Mouse (Mus musculus) CH12.LX (cell line): Measurements from ENCODE around the gene Reln. TPM values are rescaled to one million over a fixed set of nuclear protein-coding genes. Genes with fewer than 3 reads are reported as not detected.

ENCODE experiments used
- DNase-seq: peaks from one replicate; pipeline ENCODE4 v3.0.0-alpha.2; 2013; ENCODE audit errors: extremely low read depth
- H3K27ac ChIP-seq: 2 replicates; pipeline ENCODE4 v1.5.1; 2012; ENCODE audit warnings: low read depth, mild to moderate bottlenecking, control low read depth, moderate library complexity; ENCODE audit not compliant: insufficient read depth
- H3K27me3 ChIP-seq: replicated peaks from 2 replicates; pipeline ENCODE3; 2012; ENCODE audit warnings: inconsistent platforms
- H3K36me3 ChIP-seq, 2 experiments: replicated peaks in 1 of 2; 2 replicates each; pipeline versions ENCODE3 to v1.6.1; 2012; ENCODE audit warnings: inconsistent platforms in 1 of 2, low read length in 1 of 2, mild to moderate bottlenecking in 1 of 2, mixed read lengths in 1 of 2, moderate library complexity in 1 of 2; ENCODE audit not compliant: control insufficient read depth in 1 of 2, insufficient read depth in 1 of 2
- H3K4me1 ChIP-seq, 2 experiments: 2 replicates each; pipeline ENCODE4 v1.6.1; 2012; ENCODE audit warnings: inconsistent platforms in 1 of 2, moderate library complexity in 1 of 2; ENCODE audit not compliant: insufficient read depth in 2 of 2, control insufficient read depth in 1 of 2
- H3K4me2 ChIP-seq: 2 replicates; pipeline ENCODE4 v1.6.1; 2012; ENCODE audit warnings: low read depth, mild to moderate bottlenecking, control low read depth; ENCODE audit not compliant: poor library complexity, insufficient read depth, severe bottlenecking
- H3K4me3 ChIP-seq, 3 experiments: fragments of 150-350 bp in 1 of 3; sonication (generic) in 1 of 3; replicated peaks in 1 of 3; 2 replicates each; pipeline versions ENCODE3 to v1.5.1; 2011 to 2012; ENCODE audit warnings: low read depth in 2 of 3, low read length in 2 of 3, mild to moderate bottlenecking in 2 of 3, moderate library complexity in 2 of 3, control low read depth in 1 of 3, improper control_type of control experiment in 1 of 3, inconsistent platforms in 1 of 3, mixed read lengths in 1 of 3; ENCODE audit not compliant: poor library complexity in 1 of 3
- H3K79me2 ChIP-seq: replicated peaks from 2 replicates; pipeline ENCODE4 v1.6.1; 2012; ENCODE audit warnings: mild to moderate bottlenecking, moderate library complexity; ENCODE audit not compliant: control insufficient read depth, poor library complexity, insufficient read depth, severe bottlenecking; ENCODE audit errors: extremely low read depth
- H3K9ac ChIP-seq: 2 replicates; pipeline ENCODE4 v1.6.1; 2012; ENCODE audit warnings: low read depth, mild to moderate bottlenecking, control low read depth, moderate library complexity; ENCODE audit not compliant: insufficient read depth
- H3K9me3 ChIP-seq: replicated peaks from 2 replicates; pipeline ENCODE3; 2012; ENCODE audit warnings: low read length, inconsistent platforms, mixed read lengths
- BHLHE40 ChIP-seq: IDR thresholded peaks from 2 replicates; pipeline ENCODE4 v1.6.1; 2011; ENCODE audit warnings: mild to moderate bottlenecking, low read depth, low read length, improper control_type of control experiment
- CHD2 ChIP-seq: IDR thresholded peaks from 2 replicates; pipeline ENCODE4 v1.6.1; 2011; ENCODE audit warnings: low read length, improper control_type of control experiment
- CTCF ChIP-seq, 2 experiments: IDR thresholded peaks in 1 of 2; conservative IDR thresholded peaks in 1 of 2; 2 replicates each; pipeline ENCODE4 v1.5.1; 2011 to 2012; ENCODE audit warnings: low read depth in 2 of 2, low read length in 2 of 2, improper control_type of control experiment in 1 of 2, inconsistent platforms in 1 of 2, mild to moderate bottlenecking in 1 of 2, moderate library complexity in 1 of 2
- E2F4 ChIP-seq: IDR thresholded peaks from 2 replicates; pipeline ENCODE4 v1.6.1; 2011; ENCODE audit warnings: low read depth, low read length, improper control_type of control experiment; ENCODE audit not compliant: insufficient replicate concordance
- ETS1 ChIP-seq: conservative IDR thresholded peaks from 2 replicates; pipeline ENCODE4 v1.6.1; 2012; ENCODE audit warnings: low read depth, mild to moderate bottlenecking, inconsistent platforms, low read length, improper control_type of control experiment, moderate library complexity
- GABPA ChIP-seq: IDR thresholded peaks from 2 replicates; pipeline ENCODE4 v1.6.1; 2012; ENCODE audit warnings: low read depth, low read length, improper control_type of control experiment, inconsistent platforms; ENCODE audit not compliant: insufficient replicate concordance
- HCFC1 ChIP-seq: IDR thresholded peaks from 2 replicates; pipeline ENCODE4 v1.6.1; 2012; ENCODE audit warnings: low read depth, mild to moderate bottlenecking, inconsistent platforms, low read length, improper control_type of control experiment
- IRF4 ChIP-seq: IDR thresholded peaks from 2 replicates; pipeline ENCODE4 v1.6.1; 2014; ENCODE audit warnings: low read depth, mild to moderate bottlenecking, inconsistent platforms, low read length, improper control_type of control experiment
- JUN ChIP-seq: IDR thresholded peaks from 2 replicates; pipeline ENCODE4 v1.6.1; 2011; ENCODE audit warnings: low read depth, mild to moderate bottlenecking, low read length, improper control_type of control experiment, moderate library complexity; ENCODE audit not compliant: insufficient read depth
- JUND ChIP-seq: conservative IDR thresholded peaks from 2 replicates; pipeline ENCODE4 v1.6.1; 2011; ENCODE audit warnings: low read depth, low read length, improper control_type of control experiment
- KAT2A ChIP-seq: IDR thresholded peaks from 2 replicates; pipeline ENCODE4 v1.6.1; 2012; ENCODE audit warnings: low read length, improper control_type of control experiment, inconsistent platforms; ENCODE audit not compliant: insufficient replicate concordance
- MAFK ChIP-seq: IDR thresholded peaks from 2 replicates; pipeline ENCODE4 v1.6.1; 2011; ENCODE audit warnings: low read length, improper control_type of control experiment; ENCODE audit not compliant: insufficient replicate concordance
- MEF2A ChIP-seq: IDR thresholded peaks from 2 replicates; pipeline ENCODE4 v1.6.1; 2014; ENCODE audit warnings: low read depth, mild to moderate bottlenecking, inconsistent platforms, low read length, improper control_type of control experiment, borderline replicate concordance
- MXI1 ChIP-seq: IDR thresholded peaks from 2 replicates; pipeline ENCODE4 v1.6.1; 2011; ENCODE audit warnings: mild to moderate bottlenecking, low read depth, low read length, improper control_type of control experiment
- NELFE ChIP-seq: IDR thresholded peaks from 2 replicates; pipeline ENCODE4 v1.6.1; 2011; ENCODE audit warnings: low read depth, low read length, improper control_type of control experiment
- NRF1 ChIP-seq: IDR thresholded peaks from 2 replicates; pipeline ENCODE4 v1.6.1; 2014; ENCODE audit warnings: low read depth, mild to moderate bottlenecking, inconsistent platforms, low read length, improper control_type of control experiment, moderate library complexity
- PAX5 ChIP-seq: IDR thresholded peaks from 2 replicates; pipeline ENCODE4 v1.6.1; 2012; ENCODE audit warnings: low read length, inconsistent platforms, mixed read lengths
- POLR2A ChIP-seq: IDR thresholded peaks from 2 replicates; pipeline ENCODE4 v1.6.1; 2011; ENCODE audit warnings: low read depth, mild to moderate bottlenecking, improper control_type of control experiment, low read length
- POLR2AphosphoS2 ChIP-seq: IDR thresholded peaks from 2 replicates; pipeline ENCODE4 v1.6.1; 2011; ENCODE audit warnings: low read depth, low read length, improper control_type of control experiment
- RAD21 ChIP-seq: IDR thresholded peaks from 2 replicates; pipeline ENCODE4 v1.6.1; 2011; ENCODE audit warnings: low read depth, mild to moderate bottlenecking, low read length, improper control_type of control experiment, moderate library complexity
- SMC3 ChIP-seq: IDR thresholded peaks from 2 replicates; pipeline ENCODE4 v1.6.1; 2011; ENCODE audit warnings: low read depth, low read length, improper control_type of control experiment
- TBP ChIP-seq: conservative IDR thresholded peaks from 2 replicates; pipeline ENCODE4 v1.6.1; 2011; ENCODE audit warnings: low read depth, low read length, improper control_type of control experiment
- TCF12 ChIP-seq: IDR thresholded peaks from 2 replicates; pipeline ENCODE4 v1.6.1; 2014; ENCODE audit warnings: low read depth, mild to moderate bottlenecking, inconsistent platforms, low read length, improper control_type of control experiment
- USF1 ChIP-seq: IDR thresholded peaks from 2 replicates; pipeline ENCODE4 v1.6.1; 2014; ENCODE audit warnings: low read depth, mild to moderate bottlenecking, inconsistent platforms, low read length, improper control_type of control experiment
- USF2 ChIP-seq: conservative IDR thresholded peaks from 2 replicates; pipeline ENCODE4 v1.6.1; 2011; ENCODE audit warnings: low read depth, low read length, improper control_type of control experiment
- ZC3H11A ChIP-seq: IDR thresholded peaks from 2 replicates; pipeline ENCODE4 v1.6.1; 2012; ENCODE audit warnings: low read depth, mild to moderate bottlenecking, inconsistent platforms, low read length, improper control_type of control experiment
- ZMIZ1 ChIP-seq: IDR thresholded peaks from 2 replicates; pipeline ENCODE4 v1.6.1; 2012; ENCODE audit warnings: low read depth, mild to moderate bottlenecking, inconsistent platforms, low read length, improper control_type of control experiment
- ZNF384 ChIP-seq: IDR thresholded peaks from 2 replicates; pipeline ENCODE4 v1.6.1; 2012; ENCODE audit warnings: low read depth, low read length, improper control_type of control experiment, inconsistent platforms
- dilution Hi-C: fragments of 300-500 bp; cut with MboI; formaldehyde crosslinking; loops from 2 replicates; pipeline ENCODE4 v1.14.3; 2020; ENCODE audit warnings: low sequenced_read_pairs; ENCODE audit not compliant: extremely low pct_unique_long_range_greater_than_20kb, extremely low pct_ligation_motif_present
- in situ Hi-C: fragments of 300-500 bp; cut with MboI; formaldehyde crosslinking; loops from 3 replicates; pipeline ENCODE4 v1.14.3; 2019; ENCODE audit warnings: low sequenced_read_pairs, low pct_ligation_motif_present, low pct_unique_long_range_greater_than_20kb, mixed read lengths
- polyA plus RNA-seq: library from polyadenylated mRNA; unstranded; fragments of >175 nt; gene quantifications from 2 replicates; pipeline ENCODE4 v1.2.1, GENCODE M21; 2012; ENCODE audit warnings: low read depth; ENCODE audit not compliant: insufficient read length
- total RNA-seq, 2 experiments: library from RNA; depleted of rRNA; stranded (reverse); fragments of 300-350 nt in 1 of 2; fragments of >200 nt in 1 of 2; gene quantifications; 2 replicates each; pipeline ENCODE4 v1.2.3; 2012 to 2014

The Reln gene
- total and polyA plus RNA-seq, 3 experiments = 0.03 to 0.04 TPM; not detected in 1

DNA sequence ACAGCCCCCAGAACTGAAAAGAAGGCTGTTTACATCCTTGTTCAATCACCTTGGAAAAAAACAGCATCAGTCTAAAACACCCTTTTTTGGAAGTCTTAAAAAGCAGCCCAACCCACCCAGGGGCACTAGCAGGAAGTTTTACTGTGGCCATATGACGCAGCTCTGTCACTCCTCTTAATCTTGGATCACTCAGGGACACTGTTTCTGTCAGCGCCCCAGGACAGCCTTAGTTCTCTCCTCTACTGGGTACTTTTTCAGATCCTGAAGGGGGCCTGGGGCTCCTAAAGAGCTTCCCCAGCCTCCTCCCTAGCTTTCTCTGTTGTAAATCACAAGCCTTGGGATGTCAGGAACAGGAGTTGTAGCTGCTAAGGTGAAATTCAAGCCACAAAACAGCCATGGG lies 183.6 kb downstream of the Reln start:
- Histone ChIP-seq H3K4me1 (peaks cover 0 to 10% of the 10 kb centered on the region in 2 experiments; a peak in 2 of 4 replicates), H3K9me3 (no peaks in the 10 kb centered on the region), H3K27me3 (no peaks in the 10 kb centered on the region), H3K36me3 (no peaks in the 10 kb centered on the region), H3K27ac (no peak overlapping the region), H3K79me2 (no peaks in the 10 kb centered on the region), H3K9ac (no peak overlapping the region), H3K4me2 (no peak overlapping the region), H3K4me3 (no peak overlapping the region)
- dilution Hi-C loops (no loop called here), in situ Hi-C loops (no loop called here)
- TF ChIP-seq JUND (no peak), MAFK (no peak), MXI1 (no peak), JUN (no peak), IRF4 (no peak), USF1 (no peak), MEF2A (no peak), KAT2A (no peak), NELFE (no peak), ETS1 (no peak), BHLHE40 (no peak), GABPA (no peak), CTCF (conservative IDR thresholded peaks at IDR 0.05 in 1 of 2, IDR thresholded peaks at IDR 0.05 in 1 of 2; ENCODE audit: low read depth in 2 of 2, low read length in 2 of 2) (no peak), ZC3H11A (no peak), ZMIZ1 (no peak), RAD21 (no peak), E2F4 (no peak), PAX5 (no peak), NRF1 (no peak)
- no peak for DNase-seq

DNA sequence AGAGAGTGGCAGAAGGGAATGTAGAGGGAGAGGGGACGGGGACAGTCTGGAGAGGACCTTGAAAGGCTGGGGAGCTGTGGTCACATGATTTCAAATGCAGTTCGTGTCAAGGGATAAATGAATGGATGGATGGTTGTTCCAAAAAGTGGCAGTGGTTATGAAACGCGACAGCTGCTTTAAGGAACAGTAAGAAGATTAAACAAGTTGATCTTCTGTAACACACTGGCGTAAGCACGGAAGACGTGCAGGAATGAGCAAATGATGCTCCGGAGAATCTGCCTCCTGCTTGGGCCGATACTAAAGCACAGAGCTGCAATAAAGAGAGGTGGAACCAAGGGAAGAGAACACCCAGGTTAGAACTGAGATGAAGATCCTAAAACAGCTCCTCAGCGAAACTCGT lies 185.7 kb downstream of the Reln start:
- Histone ChIP-seq H3K4me3 (no peak overlapping the region), H3K27me3 (no peaks in the 10 kb centered on the region), H3K4me2 (no peak overlapping the region), H3K4me1 (peaks cover 0 to 2% of the 10 kb centered on the region in 2 experiments; a peak in 1 of 4 replicates), H3K27ac (no peak overlapping the region), H3K9ac (no peak overlapping the region), H3K9me3 (no peaks in the 10 kb centered on the region), H3K36me3 (no peaks in the 10 kb centered on the region), H3K79me2 (no peaks in the 10 kb centered on the region)
- in situ Hi-C loops = no loop called here
- DNase-seq = no peak
- TF ChIP-seq TCF12 (no peak), ZNF384 (no peak), CHD2 (no peak), JUN (no peak), POLR2A (no peak), POLR2AphosphoS2 (no peak), TBP (no peak), SMC3 (no peak), ETS1 (no peak), USF2 (no peak), ZMIZ1 (no peak), KAT2A (no peak), RAD21 (no peak), HCFC1 (no peak)
- dilution Hi-C loops = no loop called here
